Mouse (Mus musculus) megakaryocyte, embryonic 14.5 days (primary cell): Measurements from ENCODE around the gene Rpl18a.

ENCODE experiments used
- FLI1 ChIP-seq: IDR thresholded peaks from 2 replicates; pipeline ENCODE4 v1.6.1; 2012; ENCODE audit warnings: low read length, inconsistent platforms, mixed read lengths
- GATA1 ChIP-seq: IDR thresholded peaks from 3 replicates; pipeline ENCODE4 v1.6.1; 2012; ENCODE audit warnings: mixed read lengths, low read length, inconsistent platforms, borderline replicate concordance

GRCm38 (mm10) chr8:70850132-70850845 is 46.9 kb downstream of the Rpl18a start:
- TF ChIP-seq GATA1 (no peak), FLI1 (no peak)
